Mouse (Mus musculus): ENCODE results near the gene P3h1. TPM values are rescaled to one million over a fixed set of nuclear protein-coding genes. Genes with fewer than 3 reads are reported as not detected.

P3h1 gene
- polyA plus RNA-seq, 1 experiment from 2014 or later: 58.0 TPM

Other genes with a start within 250 kb of the P3h1 start
- gene Slc2a1, start 124.2 kb upstream of the P3h1 start, polyA plus RNA-seq (2015; fragmentation: Nextera tagmentation; extraction: Ambion mirVana): 116 and 123 TPM in 2 replicates
- 7.3 and 8.5 TPM in 2 replicates for gene Zfp691, start 58.7 kb upstream of the P3h1 start, polyA plus RNA-seq (2015; fragmentation: Nextera tagmentation; extraction: Ambion mirVana)
- gene Ermap, start 42.9 kb upstream of the P3h1 start, polyA plus RNA-seq (2015; fragmentation: Nextera tagmentation; extraction: Ambion mirVana): 2.6 and 5.4 TPM in 2 replicates
- gene Svbp, start 37.6 kb upstream of the P3h1 start, polyA plus RNA-seq (2015; fragmentation: Nextera tagmentation; extraction: Ambion mirVana): 199 and 212 TPM in 2 replicates
- not detected in 2 replicates for gene Tmem269, start 14.7 kb upstream of the P3h1 start, polyA plus RNA-seq (2015; fragmentation: Nextera tagmentation; extraction: Ambion mirVana)
- gene AU022252, start 203 bp upstream of the P3h1 start, polyA plus RNA-seq (2015; fragmentation: Nextera tagmentation; extraction: Ambion mirVana): 33.0 and 40.7 TPM in 2 replicates
- gene Cldn19, start 22.5 kb downstream of the P3h1 start, polyA plus RNA-seq (2015; fragmentation: Nextera tagmentation; extraction: Ambion mirVana): 0.24 TPM in 1 of 2 replicates, not detected in the other
- gene Ybx1, start 61.7 kb downstream of the P3h1 start, polyA plus RNA-seq (2015; fragmentation: Nextera tagmentation; extraction: Ambion mirVana): 680 and 805 TPM in 2 replicates
- 103 and 125 TPM in 2 replicates for gene Ppih, start 87.6 kb downstream of the P3h1 start, polyA plus RNA-seq (2015; fragmentation: Nextera tagmentation; extraction: Ambion mirVana)
- gene Ccdc30, start 182.6 kb downstream of the P3h1 start, polyA plus RNA-seq (2015; fragmentation: Nextera tagmentation; extraction: Ambion mirVana): 5.0 and 6.4 TPM in 2 replicates
- 28.3 and 32.2 TPM in 2 replicates for gene Ppcs, start 189.5 kb downstream of the P3h1 start, polyA plus RNA-seq (2015; fragmentation: Nextera tagmentation; extraction: Ambion mirVana)
- gene Zmynd12, start 189.9 kb downstream of the P3h1 start, polyA plus RNA-seq (2015; fragmentation: Nextera tagmentation; extraction: Ambion mirVana): 0.63 TPM in 1 of 2 replicates, not detected in the other